13 mouse cellular contexts compared by ENCODE assay signal in the genomic region with DNA sequence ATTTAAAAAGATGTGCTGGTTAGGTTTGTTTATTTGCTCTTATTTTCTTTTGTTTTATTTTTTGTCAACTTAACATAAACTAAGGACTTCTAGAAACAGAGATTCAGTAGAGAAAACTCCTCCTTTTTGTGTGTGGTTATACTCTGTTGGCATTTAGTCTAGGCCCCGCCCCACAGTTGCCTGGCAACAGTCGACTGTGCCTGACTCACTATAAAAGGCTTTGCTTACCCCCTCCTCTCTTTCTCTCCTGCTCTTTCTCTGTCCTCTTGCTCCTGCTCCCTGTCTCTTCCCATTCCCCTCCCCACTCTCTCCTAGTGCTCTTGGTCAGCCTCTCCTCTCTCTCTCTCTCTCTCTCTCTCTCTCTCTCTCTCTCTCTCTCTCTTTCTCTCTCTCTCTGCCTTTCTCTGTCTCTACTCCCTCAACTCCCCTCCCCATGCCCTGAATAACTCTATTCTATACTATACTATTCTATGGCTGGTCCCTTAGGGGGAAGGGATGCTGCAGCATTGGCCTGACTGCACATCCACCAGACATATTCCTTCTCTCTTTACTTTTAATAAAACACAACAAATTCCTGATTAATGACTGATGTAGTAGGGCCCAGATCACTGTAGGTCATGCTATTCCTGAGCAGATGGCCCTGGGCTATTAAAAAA.
DNase-seq lines count a peak whose midpoint lies in the region; ATAC-seq and TF ChIP-seq lines count a peak whose summit lies in the region.
"Had no signal": no experiment of that assay in that cellular context is flagged by ENCODE, and none has a peak within 500 bp of the region (broad histone marks: within the 10 kb centered on the region; RNA-seq: fewer than 3 reads in every experiment).

No protein-coding gene starts in this region.

- no peak overlapping the region for H3K4me2 ChIP-seq in hindbrain, embryonic 16.5 days (ENCODE audit: low read length)
- no peak overlapping the region for H3K4me2 ChIP-seq in liver, embryonic 12.5 days
- H3K4me2 ChIP-seq: liver, embryonic 15.5 days had no signal

- no peaks in the 10 kb centered on the region for H3K9me3 ChIP-seq in forebrain, embryonic 10.5 days
- no peaks in the 10 kb centered on the region for H3K9me3 ChIP-seq in hindbrain, embryonic 16.5 days (ENCODE audit: control insufficient read depth, low read length)
- H3K9me3 ChIP-seq in liver, embryonic 12.5 days (replicated peaks) = no peaks in the 10 kb centered on the region
- H3K9me3 ChIP-seq: liver, embryonic 15.5 days had no signal

- H3K9ac ChIP-seq in hindbrain, embryonic 16.5 days (ENCODE audit: low read depth, low read length) = no peak overlapping the region
- H3K9ac ChIP-seq in liver, embryonic 12.5 days = no peak overlapping the region
- H3K9ac ChIP-seq: liver, embryonic 15.5 days had no signal

- peaks cover 6% of the 10 kb centered on the region for H3K4me1 ChIP-seq in forebrain, embryonic 10.5 days
- no peaks in the 10 kb centered on the region for H3K4me1 ChIP-seq in hindbrain, embryonic 16.5 days (ENCODE audit: control insufficient read depth, insufficient read depth, low read depth, low read length)
- no peaks in the 10 kb centered on the region for H3K4me1 ChIP-seq in liver, embryonic 12.5 days
- H3K4me1 ChIP-seq: liver, embryonic 15.5 days had no signal

- intact Hi-C loops in left cerebral cortex, postnatal 4 days (cut with DNase I) = no loop called here
- intact Hi-C loops in left cerebral cortex, adult 2 months (cut with DNase I) = no loop called here

- no peaks in the 10 kb centered on the region for H3K36me3 ChIP-seq in forebrain, embryonic 10.5 days (replicated peaks)
- H3K36me3 ChIP-seq in hindbrain, embryonic 16.5 days (ENCODE audit: control insufficient read depth, insufficient read depth, low read length) = no peaks in the 10 kb centered on the region
- H3K36me3 ChIP-seq in liver, embryonic 12.5 days = no peaks in the 10 kb centered on the region
- H3K36me3 ChIP-seq: liver, embryonic 15.5 days had no signal

- ATAC-seq in hindbrain, embryonic 16.5 days = peak; percentile 65
- ATAC-seq in liver, embryonic 12.5 days = no peak

- DNase-seq in left cerebral cortex, postnatal 4 days = peak; percentile 6
- DNase-seq in left cerebral cortex, adult 2 months (ENCODE audit: extremely low spot score in 1 of 2, low spot score in 2 of 2) = no peak
- peak; percentile 38 for DNase-seq in forebrain, embryonic 10.5 days (ENCODE audit: extremely low spot score, low spot score)
- DNase-seq in retina, embryonic 14.5 days (ENCODE audit: low spot score) = peak; percentile 12
- no peak for DNase-seq in gastrocnemius, postnatal 25 days
- no peak for DNase-seq in adrenal gland, postnatal 25 days
- DNase-seq: cerebellum, postnatal 14 days; heart, postnatal 36 days; thymus, adult 18-20 months had no signal

- H3K27ac ChIP-seq in left cerebral cortex, adult 2 months = no peak overlapping the region
- H3K27ac ChIP-seq in forebrain, embryonic 10.5 days = peak overlapping the region; percentile 48; the same call in 1 of the 2 replicates
- no peak overlapping the region for H3K27ac ChIP-seq in hindbrain, embryonic 16.5 days (ENCODE audit: low read depth, low read length)
- no peak overlapping the region for H3K27ac ChIP-seq in liver, embryonic 12.5 days
- H3K27ac ChIP-seq: kidney, postnatal 0 days; liver, embryonic 15.5 days had no signal

- H3K4me3 ChIP-seq in left cerebral cortex, adult 2 months = no peak overlapping the region
- H3K4me3 ChIP-seq in forebrain, embryonic 10.5 days = no peak overlapping the region
- H3K4me3 ChIP-seq in hindbrain, embryonic 16.5 days (ENCODE audit: low read length) = no peak overlapping the region
- H3K4me3 ChIP-seq in liver, embryonic 12.5 days = no peak overlapping the region
- H3K4me3 ChIP-seq: liver, embryonic 15.5 days had no signal

- 0% methylated on average over 2 of the region's 2 CpGs for WGBS in forebrain, embryonic 10.5 days
- 10% methylated on average over 2 of the region's 2 CpGs for WGBS in hindbrain, embryonic 16.5 days
- WGBS in liver, embryonic 12.5 days (ENCODE audit: insufficient replicate concordance) = 16% methylated on average over 2 of the region's 2 CpGs

- TF ChIP-seq CTCF in left cerebral cortex, adult 2 months (IDR thresholded peaks at IDR 0.05) = no peak

- H3K27me3 ChIP-seq in forebrain, embryonic 10.5 days (ENCODE audit: poor library complexity, severe bottlenecking) = no peaks in the 10 kb centered on the region
- no peaks in the 10 kb centered on the region for H3K27me3 ChIP-seq in hindbrain, embryonic 16.5 days (replicated peaks; ENCODE audit: control insufficient read depth, insufficient read depth, low read length)
- H3K27me3 ChIP-seq in liver, embryonic 12.5 days (replicated peaks) = no peaks in the 10 kb centered on the region
- H3K27me3 ChIP-seq: liver, embryonic 15.5 days had no signal

Comparison
In these comparisons a context has a peak if more than half of its experiments do, and no peak if none do; other contexts are left out.
1. DNase-seq: peak in left cerebral cortex, postnatal 4 days (single experiment), forebrain, embryonic 10.5 days (single experiment) and retina, embryonic 14.5 days (single experiment); none in left cerebral cortex, adult 2 months (0 of 2), gastrocnemius, postnatal 25 days (single experiment) and adrenal gland, postnatal 25 days (single experiment).